Mouse (Mus musculus) liver, postnatal 0 days (tissue): ENCODE measurements around the gene Tesk2. TPM values are rescaled to one million over a fixed set of nuclear protein-coding genes. Genes with fewer than 3 reads are reported as not detected.
A peak's percentile ranks its signal among the peaks of the same experiment; 100 is the strongest.

Experiments
- ATAC-seq: fragments of 200-750 bp; cut with Nextera tagmentation; 2 replicates; pipeline ENCODE4 v1.8.0; 2017; ENCODE audit warnings: mild to moderate bottlenecking, moderate library complexity
- DNase-seq: peaks from one replicate; pipeline ENCODE4 v3.0.0-alpha.2; 2016
- H3K27ac ChIP-seq: fragments of 300-500 bp; sonication (generic); 2 replicates; pipeline ENCODE4 v1.5.1; 2014; ENCODE audit warnings: antibody characterized with exemption, moderate library complexity, mild to moderate bottlenecking, low read depth
- H3K27me3 ChIP-seq: fragments of 300-500 bp; sonication (generic); 2 replicates; pipeline ENCODE4 v1.6.1; 2014; ENCODE audit warnings: low read length, control low read depth, mixed read lengths; ENCODE audit not compliant: insufficient read depth
- H3K36me3 ChIP-seq: fragments of 300-500 bp; sonication (generic); replicated peaks from 2 replicates; pipeline ENCODE4 v1.6.1; 2014; ENCODE audit warnings: mild to moderate bottlenecking, control low read depth, low read length, moderate library complexity, mixed read lengths; ENCODE audit not compliant: insufficient read depth
- H3K4me1 ChIP-seq: fragments of 300-500 bp; sonication (generic); 2 replicates; pipeline ENCODE4 v1.6.1; 2014; ENCODE audit warnings: antibody characterized with exemption, mild to moderate bottlenecking, control low read depth; ENCODE audit not compliant: insufficient read depth
- H3K4me2 ChIP-seq: fragments of 300-500 bp; sonication (generic); 2 replicates; pipeline ENCODE4 v1.6.1; 2014; ENCODE audit warnings: low read depth, mild to moderate bottlenecking, low read length, moderate library complexity, mixed read lengths
- H3K4me3 ChIP-seq: fragments of 300-500 bp; sonication (generic); 2 replicates; pipeline ENCODE4 v1.5.1; 2014; ENCODE audit warnings: low read depth, low read length
- H3K9ac ChIP-seq: fragments of 300-500 bp; sonication (generic); replicated peaks from 2 replicates; pipeline ENCODE4 v1.6.1; 2014; ENCODE audit warnings: mild to moderate bottlenecking, moderate library complexity
- H3K9me3 ChIP-seq: fragments of 300-500 bp; sonication (generic); 2 replicates; pipeline ENCODE4 v1.6.1; 2016; ENCODE audit warnings: mild to moderate bottlenecking, control low read depth, low read length, mixed read lengths
- CTCF ChIP-seq: sonication (generic); IDR thresholded peaks from 2 replicates; pipeline ENCODE4 v1.5.1; 2016; ENCODE audit warnings: antibody characterized with exemption, low read depth
- EP300 ChIP-seq: IDR thresholded peaks from 2 replicates; pipeline ENCODE4 v1.6.1; 2016; ENCODE audit warnings: antibody characterized with exemption, low read depth, mild to moderate bottlenecking
- WGBS: fragments of 180-500 bp; shearing (Covaris S2); extraction: QIAGEN DNeasy Blood & Tissue Kit; methylation state at CpG from one replicate; pipeline ENCODE4 v1.1.7; 2014; ENCODE audit not compliant: insufficient replicate concordance; 5-methylcytosine and 5-hydroxymethylcytosine counted together
- polyA plus RNA-seq: library from polyadenylated mRNA; unstranded; fragments of >200 nt; fragmentation: Nextera tagmentation; extraction: Ambion mirVana; gene quantifications from 2 replicates; pipeline ENCODE4 v1.2.1, GENCODE M21; 2015

Gene Tesk2
- polyA plus RNA-seq, 1 experiment from 2014 or later, result 5.8 TPM

DNA sequence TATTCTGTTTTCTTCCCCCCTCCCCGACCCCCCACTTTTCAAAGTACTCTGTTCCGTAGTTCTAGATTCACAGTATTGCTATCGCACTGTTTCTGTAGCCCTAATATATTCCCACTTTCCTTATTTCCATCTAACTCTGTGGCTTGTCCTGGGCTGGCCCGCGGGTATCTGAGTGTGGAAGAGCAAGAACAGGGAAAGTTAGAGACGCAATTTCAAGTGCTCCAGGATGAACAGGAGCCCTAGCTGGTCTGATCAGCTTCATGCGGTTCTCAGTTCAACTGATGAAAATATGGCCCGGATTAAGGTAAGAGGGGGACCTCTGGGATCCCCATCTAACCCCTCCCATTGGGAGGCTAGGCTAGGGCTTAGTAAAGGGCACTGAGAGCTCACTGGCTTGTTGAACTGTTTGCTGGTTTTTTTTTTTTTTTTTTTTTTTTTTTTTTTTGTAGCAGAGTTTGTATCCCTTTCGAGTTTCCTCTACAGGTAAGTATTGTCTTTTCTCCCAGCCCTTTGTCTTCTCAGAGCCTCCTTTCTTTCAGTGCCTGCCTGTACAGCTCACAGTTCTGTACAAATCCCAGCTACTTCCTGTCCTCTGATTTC lies 11.9 kb upstream of the Tesk2 start:
- no peak for DNase-seq

DNA sequence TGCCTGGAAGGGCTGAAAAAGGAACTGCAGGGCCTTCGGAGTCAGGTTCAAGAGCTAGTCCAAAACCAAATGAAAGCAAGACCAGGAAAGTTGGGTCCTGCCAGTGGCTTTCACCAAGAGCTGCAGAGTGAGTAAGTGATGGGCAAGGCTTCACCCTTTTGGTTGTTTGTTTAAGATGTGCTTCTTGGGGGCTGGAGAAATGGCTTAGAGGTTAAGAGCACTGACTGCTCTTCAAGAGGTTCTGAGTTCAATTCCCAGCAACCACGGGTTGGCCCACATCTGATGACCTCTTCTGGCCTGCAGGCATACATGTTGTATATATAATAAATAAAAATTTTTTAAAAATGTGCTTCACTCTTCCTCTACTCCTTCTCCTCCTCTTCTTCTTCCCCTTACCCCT lies 10.6 kb upstream of the Tesk2 start:
- no peak overlapping the region for H3K4me3 ChIP-seq
- DNase-seq, result no peak
- H3K36me3 ChIP-seq, result peaks cover 2% of the 10 kb centered on the region; the same call in 1 of the 2 replicates
- 78% methylated on average over 2 of the region's 2 CpGs for WGBS
- no peaks in the 10 kb centered on the region for H3K27me3 ChIP-seq
- no peaks in the 10 kb centered on the region for H3K9me3 ChIP-seq
- no peak overlapping the region for H3K9ac ChIP-seq
- no peak for ATAC-seq
- H3K4me2 ChIP-seq, result no peak overlapping the region
- H3K4me1 ChIP-seq, result peaks cover 14% of the 10 kb centered on the region
- H3K27ac ChIP-seq, result no peak overlapping the region
- no peak for TF ChIP-seq EP300
- TF ChIP-seq CTCF, result no peak

More for the DNA sequence above, 11.9 kb upstream of the Tesk2 start:
- Histone ChIP-seq H3K27ac (peak overlapping the region; percentile 29; the same call in 1 of the 2 replicates), H3K27me3 (no peaks in the 10 kb centered on the region), H3K9ac (peak overlapping the region; percentile 62), H3K9me3 (no peaks in the 10 kb centered on the region), H3K36me3 (no peaks in the 10 kb centered on the region), H3K4me3 (peak overlapping the region; percentile 56), H3K4me1 (peaks cover 14% of the 10 kb centered on the region), H3K4me2 (peak overlapping the region; percentile 74)
- 0 out of 2 replicates have a peak, but pooled peaks have one; percentile 1 for ATAC-seq
- TF ChIP-seq CTCF, result no peak
- WGBS, result 5% methylated on average over 9 of the region's 9 CpGs

DNA sequence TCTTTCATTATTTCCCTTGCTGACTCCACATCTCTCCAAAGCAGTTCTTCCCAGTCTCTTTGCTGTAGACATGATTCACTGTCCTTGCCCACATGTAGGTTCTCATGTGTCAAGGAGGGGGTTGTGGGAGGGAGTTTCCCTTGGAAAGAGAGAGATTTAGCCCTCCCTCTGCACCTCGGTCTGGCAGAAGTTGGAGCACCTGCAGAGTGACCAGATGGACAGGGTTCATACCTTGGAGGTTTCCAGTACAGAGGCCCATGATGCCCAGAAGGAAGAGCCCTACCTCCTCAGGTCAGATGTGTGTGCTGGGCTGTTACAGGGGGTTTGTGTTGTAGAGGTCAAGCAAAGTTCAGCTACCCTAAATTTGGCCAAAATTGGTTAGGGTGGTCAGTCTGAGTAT lies 8.2 kb upstream of the Tesk2 start:
- Histone ChIP-seq H3K27me3 (no peaks in the 10 kb centered on the region), H3K4me3 (no peak overlapping the region), H3K4me2 (no peak overlapping the region), H3K4me1 (peaks cover 8% of the 10 kb centered on the region), H3K36me3 (peaks cover 5% of the 10 kb centered on the region; the same call in 1 of the 2 replicates), H3K9me3 (no peaks in the 10 kb centered on the region), H3K27ac (no peak overlapping the region), H3K9ac (no peak overlapping the region)
- WGBS, result 71% methylated on average over 1 of the region's 1 CpGs
- ATAC-seq, result no peak
- TF ChIP-seq CTCF (no peak), EP300 (no peak)
- DNase-seq, result no peak

GRCm38 (mm10) chr4:116719396-116719795 lies 1.4 kb upstream of the Tesk2 start:
- WGBS, result 15% methylated on average over 3 of the region's 3 CpGs
- Histone ChIP-seq H3K9ac (no peak overlapping the region), H3K9me3 (no peaks in the 10 kb centered on the region), H3K4me2 (no peak overlapping the region), H3K27me3 (no peaks in the 10 kb centered on the region), H3K4me1 (peaks cover 21% of the 10 kb centered on the region), H3K27ac (no peak overlapping the region), H3K36me3 (peaks cover 5% of the 10 kb centered on the region; the same call in 1 of the 2 replicates), H3K4me3 (no peak overlapping the region)
- ATAC-seq, result no peak
- TF ChIP-seq CTCF (peak; percentile 88), EP300 (no peak)
- DNase-seq, result peak; percentile 70

DNA sequence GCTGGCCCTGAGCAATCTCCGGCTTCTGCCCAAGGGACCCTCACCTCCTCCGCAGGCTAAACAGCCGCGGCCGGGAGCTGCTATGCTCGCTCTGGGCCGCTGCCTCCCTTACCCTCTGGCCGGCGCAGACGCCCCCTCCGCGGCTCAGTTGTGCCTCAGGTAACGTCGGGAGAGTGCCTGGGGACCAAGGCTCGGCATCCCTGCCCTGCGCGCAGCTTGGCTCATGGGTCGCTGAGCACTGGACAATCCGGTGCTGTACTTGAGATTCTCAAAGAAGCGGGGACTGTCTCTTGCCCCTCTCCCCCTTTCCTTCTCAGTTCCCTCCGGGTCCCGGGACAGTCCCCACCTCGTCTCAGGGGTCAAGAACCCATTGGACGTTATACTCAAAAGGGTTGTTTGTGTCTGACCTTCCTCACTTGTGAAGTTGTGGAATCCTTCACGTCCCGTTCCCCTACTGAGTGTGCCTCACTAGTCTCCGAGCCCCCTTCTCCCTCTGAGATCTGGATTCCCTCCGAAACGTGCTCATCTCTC lies 415 bp downstream of the Tesk2 start:
- TF ChIP-seq EP300 (no peak), CTCF (no peak)
- H3K9ac ChIP-seq, result peak overlapping the region; percentile 91
- ATAC-seq (peak; percentile 49), DNase-seq (no peak)
- no peaks in the 10 kb centered on the region for H3K9me3 ChIP-seq
- peaks cover 21% of the 10 kb centered on the region for H3K4me1 ChIP-seq
- no peaks in the 10 kb centered on the region for H3K27me3 ChIP-seq
- peak overlapping the region; percentile 96 for H3K27ac ChIP-seq
- no peaks in the 10 kb centered on the region; the same call in 1 of the 2 replicates for H3K36me3 ChIP-seq
- under 1% methylated on average over 29 of the region's 29 CpGs for WGBS
- peak overlapping the region; percentile 91 for H3K4me3 ChIP-seq
- peak overlapping the region; percentile 96 for H3K4me2 ChIP-seq

DNA sequence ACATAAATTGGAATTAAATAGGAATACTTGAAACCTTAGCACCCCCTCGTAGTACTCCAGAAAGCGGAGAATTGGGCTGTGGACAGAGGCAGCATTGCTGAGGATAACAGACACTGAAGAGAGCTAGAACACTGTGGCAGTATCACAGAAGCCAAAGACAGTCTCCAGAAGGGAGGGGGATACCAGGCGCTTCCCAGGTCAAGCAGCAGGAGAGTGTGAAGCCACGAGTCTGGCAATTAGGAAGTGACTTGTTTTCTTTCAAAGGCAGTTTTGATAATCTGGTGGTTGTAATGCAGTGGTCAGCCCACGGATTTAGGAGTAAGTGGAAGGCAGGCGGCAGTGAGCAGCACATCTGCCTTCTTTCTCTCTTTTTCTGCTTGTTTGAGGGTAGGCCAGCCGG lies 1.5 kb downstream of the Tesk2 start:
- 0 out of 2 replicates have a peak overlapping the region, but pooled peaks have one; percentile 19 for H3K27ac ChIP-seq
- H3K27me3 ChIP-seq, result no peaks in the 10 kb centered on the region
- H3K4me2 ChIP-seq, result peak overlapping the region; percentile 96
- no peaks in the 10 kb centered on the region for H3K9me3 ChIP-seq
- TF ChIP-seq EP300 (no peak), CTCF (no peak)
- peak overlapping the region; percentile 91 for H3K4me3 ChIP-seq
- WGBS, result 51% methylated on average over 7 of the region's 7 CpGs
- DNase-seq (no peak), ATAC-seq (no peak)
- H3K9ac ChIP-seq, result peak overlapping the region; percentile 91; the same call in 1 of the 2 replicates
- H3K4me1 ChIP-seq, result peaks cover 23% of the 10 kb centered on the region
- H3K36me3 ChIP-seq, result no peaks in the 10 kb centered on the region
